In genomic region chr3:39309487-39309886, GRCm38 (mm10) we compare ENCODE assay signal across 21 mouse cellular contexts.
DNase-seq lines count a peak whose midpoint lies in the region; ATAC-seq and TF ChIP-seq lines count a peak whose summit lies in the region.
"Had no signal": no experiment of that assay in that cellular context is flagged by ENCODE, and none has a peak within 500 bp of the region (broad histone marks: within the 10 kb centered on the region; RNA-seq: fewer than 3 reads in every experiment).

No protein-coding gene starts in this region.

- no peak overlapping the region for H3K27ac ChIP-seq in midbrain, embryonic 14.5 days (replicated peaks; ENCODE audit: low read depth, low read length)
- H3K27ac ChIP-seq in midbrain, embryonic 11.5 days (ENCODE audit: low read depth, low read length) = no peak overlapping the region
- no peak overlapping the region for H3K27ac ChIP-seq in midbrain, embryonic 15.5 days
- H3K27ac ChIP-seq in midbrain, embryonic 13.5 days = no peak overlapping the region
- no peak overlapping the region for H3K27ac ChIP-seq in midbrain, embryonic 16.5 days (ENCODE audit: low read length)
- H3K27ac ChIP-seq in midbrain, postnatal 0 days (ENCODE audit: low read depth, low read length) = no peak overlapping the region

- H3K4me3 ChIP-seq in midbrain, embryonic 14.5 days (replicated peaks; ENCODE audit: low read depth, low read length) = no peak overlapping the region
- H3K4me3 ChIP-seq in midbrain, embryonic 11.5 days (ENCODE audit: low read depth, low read length) = no peak overlapping the region
- no peak overlapping the region for H3K4me3 ChIP-seq in midbrain, embryonic 15.5 days
- no peak overlapping the region for H3K4me3 ChIP-seq in midbrain, embryonic 13.5 days (replicated peaks)
- H3K4me3 ChIP-seq in midbrain, embryonic 16.5 days (ENCODE audit: low read depth, low read length) = no peak overlapping the region
- H3K4me3 ChIP-seq in midbrain, postnatal 0 days (ENCODE audit: low read depth, low read length) = no peak overlapping the region

- ATAC-seq in midbrain, embryonic 14.5 days (ENCODE audit: low FRiP score, low TSS enrichment) = no peak
- ATAC-seq in midbrain, embryonic 11.5 days (ENCODE audit: low FRiP score) = no peak
- peak; percentile 75 for ATAC-seq in midbrain, embryonic 15.5 days (replicated peaks)
- no peak for ATAC-seq in midbrain, embryonic 13.5 days
- ATAC-seq in midbrain, embryonic 16.5 days = peak; percentile 76
- no peak for ATAC-seq in midbrain, postnatal 0 days (ENCODE audit: low FRiP score)
- ATAC-seq: activated CD4-positive, CD25-positive, alpha-beta regulatory T cell, adult 4 months; CD4-positive, CD25-positive, alpha-beta regulatory T cell, adult 4 months; Patski had no signal

- H3K9ac ChIP-seq in midbrain, embryonic 14.5 days (replicated peaks; ENCODE audit: low read length) = no peak overlapping the region
- no peak overlapping the region for H3K9ac ChIP-seq in midbrain, embryonic 11.5 days (ENCODE audit: low read length)
- H3K9ac ChIP-seq in midbrain, embryonic 15.5 days = no peak overlapping the region
- H3K9ac ChIP-seq in midbrain, embryonic 13.5 days (replicated peaks) = no peak overlapping the region
- no peak overlapping the region for H3K9ac ChIP-seq in midbrain, embryonic 16.5 days (ENCODE audit: low read depth, low read length)
- H3K9ac ChIP-seq in midbrain, postnatal 0 days (replicated peaks; ENCODE audit: low read length, poor library complexity, severe bottlenecking) = no peak overlapping the region

- H3K36me3 ChIP-seq in midbrain, embryonic 14.5 days (ENCODE audit: control insufficient read depth, insufficient read depth, low read length) = no peaks in the 10 kb centered on the region
- no peaks in the 10 kb centered on the region for H3K36me3 ChIP-seq in midbrain, embryonic 11.5 days (ENCODE audit: control insufficient read depth, insufficient read depth, low read length)
- no peaks in the 10 kb centered on the region for H3K36me3 ChIP-seq in midbrain, embryonic 15.5 days (replicated peaks)
- H3K36me3 ChIP-seq in midbrain, embryonic 13.5 days = no peaks in the 10 kb centered on the region
- H3K36me3 ChIP-seq in midbrain, embryonic 16.5 days (ENCODE audit: control insufficient read depth, insufficient read depth, low read length) = no peaks in the 10 kb centered on the region
- H3K36me3 ChIP-seq in midbrain, postnatal 0 days (ENCODE audit: insufficient read depth, low read length) = no peaks in the 10 kb centered on the region
- H3K36me3 ChIP-seq: G1E had no signal

- peak; percentile 51 for DNase-seq in midbrain, embryonic 14.5 days
- no peak for DNase-seq in midbrain, embryonic 11.5 days (ENCODE audit: low spot score, missing footprints)
- no peak for DNase-seq in midbrain, postnatal 0 days (ENCODE audit: low spot score)
- DNase-seq: adrenal gland, adult 2 months; adrenal gland, adult 8-10 months; adrenal gland, postnatal 10 days; adrenal gland, postnatal 14 days; adrenal gland, postnatal 25 days; adrenal gland, postnatal 36 days; B cell, adult 2 months; cerebellum, adult 11 months; cerebellum, adult 11-12 months; cerebellum, adult 18-20 months had no signal

- H3K4me1 ChIP-seq in midbrain, embryonic 14.5 days (ENCODE audit: control insufficient read depth, insufficient read depth, low read length) = no peaks in the 10 kb centered on the region
- H3K4me1 ChIP-seq in midbrain, embryonic 11.5 days (ENCODE audit: control insufficient read depth, insufficient read depth, low read length) = no peaks in the 10 kb centered on the region
- H3K4me1 ChIP-seq in midbrain, embryonic 15.5 days = no peaks in the 10 kb centered on the region
- no peaks in the 10 kb centered on the region for H3K4me1 ChIP-seq in midbrain, embryonic 13.5 days (replicated peaks)
- no peaks in the 10 kb centered on the region for H3K4me1 ChIP-seq in midbrain, embryonic 16.5 days (ENCODE audit: control insufficient read depth, insufficient read depth, low read length)
- no peaks in the 10 kb centered on the region for H3K4me1 ChIP-seq in midbrain, postnatal 0 days (ENCODE audit: insufficient read depth, low read length)

- TF ChIP-seq CTCF in midbrain, postnatal 0 days (IDR thresholded peaks at IDR 0.05) = no peak

- no peak overlapping the region for H3K4me2 ChIP-seq in midbrain, embryonic 14.5 days (ENCODE audit: low read length)
- no peak overlapping the region for H3K4me2 ChIP-seq in midbrain, embryonic 11.5 days
- no peak overlapping the region for H3K4me2 ChIP-seq in midbrain, embryonic 15.5 days
- no peak overlapping the region for H3K4me2 ChIP-seq in midbrain, embryonic 13.5 days (replicated peaks)
- no peak overlapping the region for H3K4me2 ChIP-seq in midbrain, embryonic 16.5 days (ENCODE audit: low read length)
- no peak overlapping the region for H3K4me2 ChIP-seq in midbrain, postnatal 0 days (ENCODE audit: low read depth, low read length, poor library complexity, severe bottlenecking)

- no peaks in the 10 kb centered on the region for H3K27me3 ChIP-seq in midbrain, embryonic 14.5 days (ENCODE audit: control insufficient read depth, insufficient read depth, low read length)
- no peaks in the 10 kb centered on the region for H3K27me3 ChIP-seq in midbrain, embryonic 11.5 days (ENCODE audit: control insufficient read depth, insufficient read depth, low read length)
- H3K27me3 ChIP-seq in midbrain, embryonic 15.5 days (replicated peaks) = no peaks in the 10 kb centered on the region
- H3K27me3 ChIP-seq in midbrain, embryonic 13.5 days = no peaks in the 10 kb centered on the region
- no peaks in the 10 kb centered on the region for H3K27me3 ChIP-seq in midbrain, embryonic 16.5 days (ENCODE audit: control insufficient read depth, insufficient read depth, low read depth, low read length)
- H3K27me3 ChIP-seq in midbrain, postnatal 0 days (ENCODE audit: insufficient read depth, low read length) = no peaks in the 10 kb centered on the region
- H3K27me3 ChIP-seq: CH12.LX had no signal

- no peaks in the 10 kb centered on the region for H3K9me3 ChIP-seq in midbrain, embryonic 14.5 days (ENCODE audit: control insufficient read depth, low read length)
- H3K9me3 ChIP-seq in midbrain, embryonic 11.5 days (ENCODE audit: control insufficient read depth, low read length) = no peaks in the 10 kb centered on the region
- H3K9me3 ChIP-seq in midbrain, embryonic 15.5 days = no peaks in the 10 kb centered on the region
- H3K9me3 ChIP-seq in midbrain, embryonic 13.5 days = no peaks in the 10 kb centered on the region
- no peaks in the 10 kb centered on the region for H3K9me3 ChIP-seq in midbrain, embryonic 16.5 days (replicated peaks; ENCODE audit: control insufficient read depth, low read length, poor library complexity, severe bottlenecking)
- H3K9me3 ChIP-seq in midbrain, postnatal 0 days (ENCODE audit: low read length) = no peaks in the 10 kb centered on the region

- 35% methylated on average over 1 of the region's 1 CpGs for WGBS in midbrain, embryonic 14.5 days
- WGBS in midbrain, embryonic 11.5 days = 90% methylated on average over 1 of the region's 1 CpGs
- 38% methylated on average over 1 of the region's 1 CpGs for WGBS in midbrain, embryonic 15.5 days
- WGBS in midbrain, embryonic 13.5 days = 47% methylated on average over 1 of the region's 1 CpGs
- 39% methylated on average over 1 of the region's 1 CpGs for WGBS in midbrain, embryonic 16.5 days
- WGBS in midbrain, postnatal 0 days = 34% methylated on average over 1 of the region's 1 CpGs

Comparison
In these comparisons a context has a peak if more than half of its experiments do, and no peak if none do; other contexts are left out.
1. ATAC-seq: peak in midbrain, embryonic 15.5 days (single experiment) and midbrain, embryonic 16.5 days (single experiment); none in midbrain, embryonic 14.5 days (single experiment), midbrain, embryonic 11.5 days (single experiment), midbrain, embryonic 13.5 days (single experiment) and midbrain, postnatal 0 days (single experiment).